Mouse (Mus musculus) lung, embryonic 16.5 days (tissue): ENCODE measurements at regions not wholly inside any gene's neighbourhood (a gene's known extent, or its start where the extent isn't known, plus 50 kb on each side); places are given as distances from the start of the nearest gene placed in this dataset.

Experiments
- ATAC-seq: fragments of 200-750 bp; cut with Nextera tagmentation; 2 replicates; pipeline ENCODE4 v1.8.0; 2017; ENCODE audit warnings: low read depth, mild to moderate bottlenecking, moderate library complexity
- H3K27ac ChIP-seq: fragments of 300-500 bp; sonication (generic); 2 replicates; pipeline ENCODE4 v1.5.1; 2014; ENCODE audit warnings: mild to moderate bottlenecking, control low read depth, low read length
- H3K27me3 ChIP-seq: fragments of 300-500 bp; sonication (generic); 2 replicates; pipeline ENCODE4 v1.6.1; 2014; ENCODE audit warnings: low read depth, low read length, mixed read lengths; ENCODE audit not compliant: control insufficient read depth, insufficient read depth
- H3K36me3 ChIP-seq: fragments of 300-500 bp; sonication (generic); 2 replicates; pipeline ENCODE4 v1.6.1; 2014; ENCODE audit warnings: low read length; ENCODE audit not compliant: control insufficient read depth, insufficient read depth
- H3K4me1 ChIP-seq: fragments of 300-500 bp; sonication (generic); replicated peaks from 2 replicates; pipeline ENCODE4 v1.6.1; 2014; ENCODE audit warnings: low read length, mixed read lengths; ENCODE audit not compliant: control insufficient read depth, insufficient read depth
- H3K4me2 ChIP-seq: fragments of 300-500 bp; sonication (generic); 2 replicates; pipeline ENCODE4 v1.6.1; 2014; ENCODE audit warnings: low read depth, low read length, control low read depth
- H3K4me3 ChIP-seq: fragments of 300-500 bp; sonication (generic); 2 replicates; pipeline ENCODE4 v1.5.1; 2014; ENCODE audit warnings: mild to moderate bottlenecking, low read length, control low read depth
- H3K9ac ChIP-seq: fragments of 300-500 bp; sonication (generic); 2 replicates; pipeline ENCODE4 v1.6.1; 2014; ENCODE audit warnings: low read length, control low read depth
- H3K9me3 ChIP-seq: fragments of 300-500 bp; sonication (generic); 2 replicates; pipeline ENCODE4 v1.6.1; 2016; ENCODE audit warnings: low read length; ENCODE audit not compliant: control insufficient read depth
- WGBS: fragments of 180-500 bp; shearing (Covaris S2); extraction: QIAGEN DNeasy Blood & Tissue Kit; methylation state at CpG from one replicate; pipeline ENCODE4 v1.1.7; 2014; 5-methylcytosine and 5-hydroxymethylcytosine counted together

- Histone ChIP-seq H3K27ac (no peak overlapping the region), H3K9ac (no peak overlapping the region), H3K36me3 (no peaks in the 10 kb centered on the region), H3K4me2 (no peak overlapping the region), H3K4me3 (no peak overlapping the region), H3K27me3 (peaks cover 3% of the 10 kb centered on the region), H3K4me1 (no peaks in the 10 kb centered on the region), H3K9me3 (no peaks in the 10 kb centered on the region)
- ATAC-seq: no peak
- 30% methylated on average over 7 of the region's 7 CpGs for WGBS
Measured at GRCm38 (mm10) chr19:14777709-14778108, 179.9 kb upstream of the Tle4 start.

DNA sequence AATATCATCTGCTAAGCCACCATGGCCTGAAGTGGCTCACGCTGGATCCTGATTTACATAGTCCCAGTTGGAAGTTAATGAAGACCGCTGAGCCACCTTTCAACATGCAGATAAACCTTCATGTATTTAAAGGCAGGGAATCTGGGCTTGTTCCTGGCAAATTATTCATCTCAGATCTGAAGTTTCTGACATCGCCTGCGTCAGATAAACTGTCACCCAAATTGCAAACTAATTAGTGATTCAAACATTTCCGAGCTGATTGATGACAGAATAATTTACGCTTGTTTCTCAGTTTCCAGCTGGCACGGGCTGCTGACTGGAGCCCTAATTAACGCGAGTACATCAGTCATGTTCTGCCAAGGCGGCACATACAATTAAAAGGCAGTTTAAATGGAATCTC is 179.3 kb upstream of the Tle4 start:
- Histone ChIP-seq H3K27ac (no peak overlapping the region), H3K4me1 (no peaks in the 10 kb centered on the region), H3K9me3 (no peaks in the 10 kb centered on the region), H3K4me3 (no peak overlapping the region), H3K9ac (no peak overlapping the region), H3K36me3 (no peaks in the 10 kb centered on the region), H3K27me3 (peaks cover 3% of the 10 kb centered on the region), H3K4me2 (no peak overlapping the region)
- ATAC-seq: no peak
- 8% methylated on average over 10 of the region's 10 CpGs for WGBS

GRCm38 (mm10) chr19:14776791-14777190 is 178.9 kb upstream of the Tle4 start:
- Histone ChIP-seq H3K36me3 (no peaks in the 10 kb centered on the region), H3K4me1 (no peaks in the 10 kb centered on the region), H3K27me3 (peaks cover 3% of the 10 kb centered on the region), H3K9me3 (no peaks in the 10 kb centered on the region), H3K4me3 (no peak overlapping the region), H3K27ac (no peak overlapping the region), H3K9ac (no peak overlapping the region), H3K4me2 (no peak overlapping the region)
- ATAC-seq: no peak
- 65% methylated on average over 5 of the region's 5 CpGs for WGBS

GRCm38 (mm10) chr19:14772794-14773193 is 174.9 kb upstream of the Tle4 start:
- no peak for ATAC-seq
- Histone ChIP-seq H3K9ac (no peak overlapping the region), H3K27me3 (peaks cover 3% of the 10 kb centered on the region), H3K27ac (no peak overlapping the region), H3K4me3 (no peak overlapping the region), H3K9me3 (no peaks in the 10 kb centered on the region), H3K4me1 (no peaks in the 10 kb centered on the region), H3K36me3 (no peaks in the 10 kb centered on the region), H3K4me2 (no peak overlapping the region)
- 70% methylated on average over 2 of the region's 2 CpGs for WGBS

DNA sequence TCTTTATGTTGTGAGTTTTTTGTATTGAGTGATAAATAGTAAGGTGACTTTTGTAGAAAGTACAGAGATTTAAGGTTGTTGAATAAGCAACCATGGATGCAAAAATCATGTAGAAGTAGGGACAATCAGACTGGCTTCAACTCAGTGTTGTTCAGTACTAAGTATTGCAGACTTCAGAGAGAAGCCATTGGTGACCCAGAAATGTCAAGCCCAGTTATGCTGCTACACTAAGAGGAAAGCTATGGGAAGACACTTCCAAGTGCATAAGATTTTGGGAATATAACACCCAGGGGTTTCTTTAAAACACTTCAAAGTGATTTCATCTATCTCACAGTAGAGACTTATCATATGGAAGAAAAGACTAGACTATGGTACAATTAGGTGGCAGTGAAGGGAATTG is 154.8 kb upstream of the Tle4 start:
- H3K4me2 ChIP-seq: no peak overlapping the region
- ATAC-seq: no peak
- H3K27me3 ChIP-seq: peaks cover 4% of the 10 kb centered on the region; the same call in 1 of the 2 replicates
- no peaks in the 10 kb centered on the region for H3K36me3 ChIP-seq
- no peaks in the 10 kb centered on the region for H3K9me3 ChIP-seq
- H3K4me3 ChIP-seq: no peak overlapping the region
- H3K4me1 ChIP-seq: no peaks in the 10 kb centered on the region
- no peak overlapping the region for H3K27ac ChIP-seq
- H3K9ac ChIP-seq: no peak overlapping the region

DNA sequence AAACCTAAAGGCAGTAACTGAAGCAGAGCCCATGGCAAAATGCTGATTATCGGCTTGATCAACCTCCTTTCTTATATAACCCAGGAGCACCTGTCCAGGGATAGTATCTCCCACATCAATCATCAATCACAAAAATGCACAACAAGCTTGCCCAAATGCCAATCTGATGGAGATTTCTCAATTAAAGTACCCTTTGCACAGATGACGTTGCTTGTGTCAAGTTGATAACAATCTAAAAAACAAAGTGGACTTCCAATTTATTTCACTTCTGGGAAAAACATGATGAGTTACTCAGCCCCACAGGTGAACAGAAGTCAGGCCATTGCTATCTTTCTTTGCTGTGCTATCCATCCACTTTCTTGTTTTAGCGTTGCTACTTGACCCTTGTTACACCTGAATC is 144.5 kb upstream of the Tle4 start:
- no peak for ATAC-seq
- Histone ChIP-seq H3K9ac (no peak overlapping the region), H3K27ac (no peak overlapping the region), H3K9me3 (no peaks in the 10 kb centered on the region), H3K4me2 (no peak overlapping the region), H3K4me3 (no peak overlapping the region), H3K36me3 (no peaks in the 10 kb centered on the region), H3K4me1 (no peaks in the 10 kb centered on the region), H3K27me3 (peaks cover 15% of the 10 kb centered on the region)
- WGBS: 88% methylated on average over 3 of the region's 3 CpGs

- Histone ChIP-seq H3K4me3 (no peak overlapping the region), H3K36me3 (no peaks in the 10 kb centered on the region), H3K4me1 (no peaks in the 10 kb centered on the region), H3K9me3 (no peaks in the 10 kb centered on the region), H3K9ac (no peak overlapping the region), H3K27me3 (peaks cover 12% of the 10 kb centered on the region), H3K27ac (no peak overlapping the region), H3K4me2 (no peak overlapping the region)
- 78% methylated on average over 1 of the region's 1 CpGs for WGBS
- no peak for ATAC-seq
Measured at GRCm38 (mm10) chr19:14740936-14741335, 143.1 kb upstream of the Tle4 start.

DNA sequence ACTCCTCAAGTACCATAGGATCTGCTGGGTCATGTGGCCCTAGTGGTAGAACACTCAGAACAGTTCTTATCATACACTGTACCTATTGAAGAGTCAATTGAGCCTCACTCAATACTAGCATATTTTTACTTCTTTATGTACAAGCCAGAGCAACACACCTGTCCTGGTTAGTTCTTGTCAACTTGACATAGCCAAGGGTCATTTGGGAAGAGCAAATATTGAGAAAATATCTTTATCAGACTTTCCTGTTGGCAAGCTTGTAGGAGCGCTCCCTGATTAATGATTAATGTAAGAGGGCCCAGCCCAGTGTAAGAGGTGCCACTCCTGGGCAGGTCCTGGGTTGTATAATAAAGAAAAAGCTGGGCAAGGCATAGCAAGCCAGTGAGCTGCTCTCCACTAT is 142.3 kb upstream of the Tle4 start:
- H3K9ac ChIP-seq: no peak overlapping the region
- H3K4me3 ChIP-seq: no peak overlapping the region
- ATAC-seq: peak; percentile 100
- H3K9me3 ChIP-seq: no peaks in the 10 kb centered on the region
- H3K27me3 ChIP-seq: peaks cover 10% of the 10 kb centered on the region; the same call in 1 of the 2 replicates
- no peaks in the 10 kb centered on the region for H3K36me3 ChIP-seq
- H3K4me1 ChIP-seq: no peaks in the 10 kb centered on the region
- no peak overlapping the region for H3K27ac ChIP-seq
- H3K4me2 ChIP-seq: no peak overlapping the region
- WGBS: 67% methylated on average over 1 of the region's 1 CpGs

GRCm38 (mm10) chr19:14736514-14736913 is 138.7 kb upstream of the Tle4 start:
- no peak for ATAC-seq
- Histone ChIP-seq H3K36me3 (no peaks in the 10 kb centered on the region), H3K9ac (no peak overlapping the region), H3K27ac (no peak overlapping the region), H3K4me2 (no peak overlapping the region), H3K9me3 (no peaks in the 10 kb centered on the region), H3K27me3 (no peaks in the 10 kb centered on the region), H3K4me3 (no peak overlapping the region), H3K4me1 (no peaks in the 10 kb centered on the region)
- 79% methylated on average over 1 of the region's 1 CpGs for WGBS

GRCm38 (mm10) chr19:14725329-14725728 is 127.5 kb upstream of the Tle4 start:
- no peak overlapping the region for H3K4me3 ChIP-seq
- no peak overlapping the region for H3K9ac ChIP-seq
- WGBS: 43% methylated on average over 3 of the region's 3 CpGs
- no peaks in the 10 kb centered on the region for H3K36me3 ChIP-seq
- no peak overlapping the region for H3K27ac ChIP-seq
- H3K4me1 ChIP-seq: no peaks in the 10 kb centered on the region
- H3K27me3 ChIP-seq: peaks cover 3% of the 10 kb centered on the region; the same call in 1 of the 2 replicates
- no peak for ATAC-seq
- no peak overlapping the region for H3K4me2 ChIP-seq
- H3K9me3 ChIP-seq: no peaks in the 10 kb centered on the region
